Mouse (Mus musculus) cerebellum, adult (tissue): ENCODE data around the gene Slc30a3.
"Not testable (repeated sequence)": the region's sequence is repeated elsewhere in the genome, so short reads cannot be mapped to it uniquely, and the experiment has no call there.

Experiments
- ATAC-seq: cut with Nextera tagmentation; 2 replicates; pipeline ENCODE4 v1.9.2; 2017; ENCODE audit warnings: mild to moderate bottlenecking, moderate library complexity, mixed read lengths; ENCODE audit not compliant: insufficient number of reproducible peaks, low FRiP score, low TSS enrichment

The Slc30a3 gene

DNA sequence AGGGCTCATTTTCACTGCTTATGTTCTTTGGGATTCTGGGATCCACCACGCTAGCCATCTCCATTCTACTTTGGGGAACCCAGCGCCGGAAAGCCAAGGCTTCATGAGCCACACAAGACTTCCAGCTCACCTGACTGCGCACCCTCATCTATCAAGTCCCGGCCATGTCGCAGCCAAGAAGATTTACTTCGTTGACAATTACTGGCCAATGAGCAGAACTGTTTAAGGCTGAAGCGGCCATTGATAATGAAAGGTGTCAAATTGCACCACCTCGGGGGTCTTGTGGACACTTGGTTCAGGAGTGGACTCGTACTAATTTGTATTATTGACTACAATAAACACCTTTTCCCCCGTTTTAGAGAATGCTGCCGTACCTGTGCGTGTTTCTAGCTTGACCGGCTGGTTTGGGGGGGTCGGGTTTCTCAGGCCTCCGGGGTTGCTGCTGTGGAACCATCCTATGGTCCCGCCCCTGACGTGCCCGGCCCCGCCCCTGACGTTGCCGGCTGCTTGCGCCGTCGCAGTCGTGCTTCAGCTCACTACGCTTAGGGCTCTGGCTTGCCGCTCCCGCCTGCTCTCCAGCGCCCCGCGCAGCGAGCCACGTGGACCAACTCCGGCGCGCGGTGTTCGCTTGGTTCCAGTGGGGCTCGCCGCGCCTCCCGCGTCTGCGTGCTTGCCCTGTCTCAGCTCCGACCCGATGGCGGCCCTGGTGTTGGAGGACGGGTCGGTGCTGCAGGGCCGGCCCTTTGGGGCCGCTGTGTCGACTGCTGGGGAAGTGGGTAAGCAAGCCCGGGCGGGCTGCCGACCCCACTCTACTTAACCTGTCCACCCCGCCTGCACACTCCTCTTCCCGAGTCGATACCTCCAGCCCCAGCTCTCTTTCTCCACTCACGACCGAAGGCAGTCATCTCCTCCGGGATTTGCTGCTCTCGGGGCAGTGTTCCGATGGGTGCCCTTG is 53.5 kb downstream of the Slc30a3 start, which contains the start of gene Cad:
TSS of gene Cad (plus strand) at position 520 of the 955 bp plus-strand sequence.
- ATAC-seq = peak; percentile 92

DNA sequence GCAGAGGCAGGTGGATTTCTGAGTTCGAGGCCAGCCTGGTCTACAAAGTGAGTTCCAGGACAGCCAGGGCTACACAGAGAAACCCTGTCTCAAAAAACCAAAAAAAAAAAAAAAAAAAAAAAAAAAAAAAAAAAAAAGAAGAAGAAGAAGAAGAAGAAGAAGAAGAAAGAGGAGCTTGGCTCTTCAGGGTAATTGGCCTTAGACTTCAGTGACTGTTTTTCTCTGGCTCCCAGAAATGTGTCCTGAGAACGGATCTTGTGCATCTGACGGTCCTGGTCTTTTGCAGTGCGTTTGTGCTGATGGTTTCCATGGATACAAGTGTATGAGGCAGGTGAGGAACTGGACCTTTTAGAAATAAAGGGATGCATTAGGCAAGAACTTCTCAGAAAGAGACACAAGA is 54.3 kb downstream of the Slc30a3 start:
- ATAC-seq = not testable (repeated sequence)

DNA sequence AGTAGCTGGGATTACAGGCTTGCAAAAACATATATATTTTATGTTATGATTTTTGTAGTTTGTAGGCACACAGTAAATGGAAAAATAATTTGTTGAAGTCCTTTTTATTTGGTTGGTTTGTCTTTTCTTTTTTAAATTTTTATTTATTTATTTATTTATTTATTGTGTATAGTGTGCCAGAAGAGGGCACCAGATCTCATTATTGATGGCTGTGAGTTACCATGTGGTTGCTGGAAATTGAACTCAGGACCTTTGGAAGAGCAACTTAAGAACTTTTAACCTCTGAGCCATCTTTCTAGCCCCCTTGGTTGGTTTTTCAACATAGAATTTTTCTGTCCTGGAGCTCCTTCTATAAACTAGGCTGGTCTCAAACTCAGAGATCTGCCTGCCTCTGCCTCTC is 57.6 kb downstream of the Slc30a3 start:
- ATAC-seq = no peak

DNA sequence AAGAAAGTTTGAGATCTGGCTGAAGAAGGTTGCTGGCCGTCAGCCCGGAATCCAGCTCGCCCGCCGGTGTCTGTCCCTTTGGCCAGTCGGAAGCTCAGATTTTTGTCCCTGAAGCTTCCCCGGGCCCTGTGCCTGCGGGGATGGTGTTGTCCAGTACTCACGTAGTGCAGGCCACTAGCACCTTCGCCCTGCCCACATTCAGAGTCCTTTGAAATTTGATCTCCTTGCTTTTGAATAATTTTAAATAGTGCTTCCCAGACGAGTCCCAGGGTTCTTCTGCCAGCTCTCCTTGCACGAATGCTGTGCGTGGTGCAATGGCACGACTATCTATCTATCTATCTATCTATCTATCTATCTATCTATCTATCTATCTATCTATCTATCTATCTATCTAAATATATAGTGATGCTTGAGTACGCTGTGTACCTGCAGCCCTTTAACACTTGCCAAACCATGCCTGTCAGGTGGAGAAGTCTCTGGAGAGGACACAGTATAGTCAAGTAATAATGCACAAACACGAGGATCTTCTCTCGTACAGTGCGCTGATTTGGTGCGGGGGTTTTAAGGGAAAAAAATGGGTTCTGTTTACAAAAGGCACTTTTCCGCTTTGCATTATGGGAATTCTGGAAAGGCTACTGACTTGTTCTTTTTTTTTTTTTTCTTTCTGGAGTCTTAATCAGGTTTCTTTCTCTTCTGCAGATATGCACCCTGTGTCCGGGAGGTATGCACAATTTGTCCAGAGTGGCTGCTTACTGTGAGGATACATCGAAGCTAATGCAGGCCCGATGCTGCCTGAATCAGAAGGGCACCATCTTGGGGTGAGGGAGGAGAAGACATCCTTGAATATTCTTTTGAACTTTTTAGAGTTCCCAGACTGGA is 59.0 kb downstream of the Slc30a3 start, which contains the start of gene Slc5a6:
TSS of gene Slc5a6 (minus strand) at position 162 of the 879 bp plus-strand sequence.
- ATAC-seq = peak; percentile 36; the same call in 1 of the 2 replicates

DNA sequence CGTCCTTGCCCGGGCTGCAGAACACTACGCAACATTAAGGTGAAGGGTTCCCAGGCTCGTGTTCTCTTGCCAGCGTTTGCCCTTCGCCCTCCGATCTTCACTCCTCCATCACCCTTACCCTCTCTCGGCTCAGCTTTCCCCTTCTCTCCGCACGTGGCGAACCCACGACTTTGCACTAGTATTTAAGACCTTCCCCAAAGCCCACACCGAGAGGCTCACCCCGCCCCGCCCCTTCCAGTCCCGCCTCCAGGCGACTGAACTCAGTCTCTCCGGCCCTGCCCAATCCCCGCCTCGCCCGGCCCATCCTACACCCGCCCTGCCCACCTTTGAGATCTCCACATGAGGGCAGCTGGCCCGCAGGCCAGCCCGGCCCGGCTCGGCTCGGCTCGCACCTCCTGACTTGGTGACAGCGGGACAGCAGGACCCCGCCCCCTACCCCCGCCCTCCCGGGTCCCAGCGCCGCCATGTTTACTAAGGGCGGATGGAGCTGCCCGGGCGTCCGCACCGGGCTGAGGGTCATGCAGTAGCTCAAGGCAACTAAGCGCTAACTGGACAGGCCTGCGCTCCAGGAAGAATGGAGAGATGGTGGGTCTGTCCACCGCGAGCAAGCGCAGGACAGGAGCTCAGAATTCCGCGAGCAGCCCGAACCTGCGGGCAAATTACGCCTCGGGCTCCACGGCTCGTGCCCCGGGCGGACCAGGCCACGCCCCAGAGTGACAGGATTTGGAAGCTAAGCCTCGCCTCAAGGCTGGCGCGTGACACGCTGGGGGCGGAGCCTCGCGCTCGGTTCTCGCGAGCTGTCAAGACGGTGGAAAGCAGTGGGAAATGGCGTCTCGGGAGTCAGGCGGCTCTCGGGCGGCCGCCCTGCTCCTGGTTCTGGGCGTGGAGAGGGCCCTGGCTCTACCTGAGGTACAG is 59.9 kb downstream of the Slc30a3 start, which contains the start of gene Atraid:
TSS of gene Atraid (plus strand) at position 465 of the 915 bp plus-strand sequence.
- peak; percentile 90 for ATAC-seq

DNA sequence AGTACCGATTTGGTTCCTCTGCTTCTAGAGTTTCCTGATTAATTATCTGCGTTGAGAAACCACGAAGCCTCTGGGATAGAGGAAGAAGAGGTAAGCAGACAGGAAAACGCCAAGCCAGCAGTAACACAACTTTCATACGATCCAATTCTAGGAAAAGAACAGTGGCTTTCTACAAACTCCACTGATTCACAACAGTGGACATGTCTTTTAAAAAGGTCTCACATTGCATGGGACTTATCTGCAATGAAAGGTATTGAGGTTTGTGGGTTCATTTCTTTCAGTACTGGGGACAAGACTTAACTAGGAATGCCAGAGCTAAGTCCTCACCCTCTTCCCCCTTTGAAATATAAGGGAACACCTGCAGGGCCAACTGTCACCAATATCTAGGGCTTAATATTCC is 61.0 kb downstream of the Slc30a3 start:
- no peak for ATAC-seq

DNA sequence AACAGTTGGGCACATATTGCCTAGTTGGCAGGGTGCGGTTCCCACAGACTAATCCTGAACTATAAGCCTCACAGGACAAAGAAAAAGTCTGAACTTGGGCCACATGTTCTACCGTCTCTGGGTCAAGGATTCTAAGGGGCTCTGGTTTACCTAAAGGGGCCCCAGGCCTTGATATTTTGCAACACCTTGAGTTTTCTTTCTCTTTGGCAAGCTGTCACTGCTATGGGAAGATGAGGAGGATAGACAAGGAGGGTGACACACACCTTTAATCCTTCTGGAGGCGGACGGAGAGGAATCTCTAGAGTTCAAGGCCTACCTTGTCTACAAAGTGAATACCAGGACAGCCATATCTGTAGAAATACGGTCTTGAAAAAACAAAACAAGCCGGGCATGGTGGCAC is 61.6 kb downstream of the Slc30a3 start:
- ATAC-seq = no peak

DNA sequence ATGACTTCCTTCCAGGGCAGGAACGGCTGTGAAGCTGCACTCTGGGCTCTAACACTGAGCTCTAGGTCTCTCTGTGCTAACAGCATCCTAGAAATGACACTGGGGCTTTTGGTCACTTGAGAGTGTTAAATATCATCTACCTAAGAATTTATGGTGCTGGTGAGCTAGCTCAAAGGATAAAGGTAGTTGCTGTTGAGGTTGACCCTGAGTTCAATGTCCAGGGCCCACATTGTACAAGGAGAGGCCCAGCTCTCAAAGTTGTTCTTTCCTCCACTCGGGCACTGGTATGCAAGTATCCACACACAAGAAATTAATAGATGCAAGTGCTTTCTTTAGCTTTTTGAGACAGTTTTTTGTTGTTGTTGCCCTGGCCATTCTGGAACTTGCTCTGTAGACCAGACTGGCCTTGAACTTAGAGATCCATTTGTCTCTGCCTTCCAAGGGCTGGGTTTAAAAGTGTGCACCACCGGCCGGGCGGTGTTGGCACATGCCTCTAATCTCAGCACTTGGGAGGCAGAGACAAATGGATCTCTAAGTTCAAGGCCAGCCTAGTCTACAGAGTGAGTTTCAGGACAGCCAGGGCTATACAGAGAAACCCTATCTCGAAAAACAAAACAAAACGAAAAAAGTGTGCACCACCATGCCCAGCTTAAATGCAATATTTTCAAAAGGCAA is 69.7 kb downstream of the Slc30a3 start:
- no peak for ATAC-seq

DNA sequence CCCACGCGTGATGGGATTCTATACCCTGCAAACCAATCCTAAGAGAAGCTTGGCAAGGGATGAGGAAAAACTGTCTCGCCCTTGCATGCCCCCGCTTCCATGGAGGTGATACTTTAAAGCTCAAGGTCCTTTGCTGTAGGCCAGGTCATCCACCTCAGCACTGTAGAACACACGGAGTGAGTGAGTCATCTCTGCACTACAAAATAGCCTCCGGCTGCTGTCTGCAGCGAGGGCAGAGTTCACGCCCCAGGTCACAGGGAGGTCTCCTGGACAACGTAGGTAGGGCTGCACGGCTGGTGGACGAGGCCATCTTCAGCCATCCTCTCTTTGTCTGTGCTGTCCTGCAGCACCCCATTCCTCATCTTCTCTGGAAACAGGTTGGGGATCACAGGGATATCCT is 71.5 kb downstream of the Slc30a3 start:
- ATAC-seq = not testable (repeated sequence)
